ENCODE assay signal across 9 mouse cellular contexts in genomic region chr6:47243863-47244606, GRCm38 (mm10).
A peak's percentile ranks its signal among the peaks of the same experiment; 100 is the strongest.
DNase-seq lines count a peak whose midpoint lies in the region; ATAC-seq and TF ChIP-seq lines count a peak whose summit lies in the region.
"Had no signal": no experiment of that assay in that cellular context is flagged by ENCODE, and none has a peak within 500 bp of the region (broad histone marks: within the 10 kb centered on the region; RNA-seq: fewer than 3 reads in every experiment).

No protein-coding gene starts in this region.

- no peaks in the 10 kb centered on the region for H3K36me3 ChIP-seq in forebrain, postnatal 0 days (ENCODE audit: insufficient read depth)
- H3K36me3 ChIP-seq in kidney, embryonic 15.5 days: no peaks in the 10 kb centered on the region
- H3K36me3 ChIP-seq in liver, embryonic 12.5 days: no peaks in the 10 kb centered on the region
- no peaks in the 10 kb centered on the region for H3K36me3 ChIP-seq in neural tube, embryonic 15.5 days

- H3K4me1 ChIP-seq in forebrain, postnatal 0 days (ENCODE audit: insufficient read depth): 0 out of 2 replicates have a peak, but pooled peaks cover 8% of the 10 kb centered on the region
- H3K4me1 ChIP-seq in kidney, embryonic 15.5 days: peaks cover 15% of the 10 kb centered on the region
- H3K4me1 ChIP-seq in liver, embryonic 12.5 days: peaks cover 26% of the 10 kb centered on the region
- peaks cover 32% of the 10 kb centered on the region for H3K4me1 ChIP-seq in neural tube, embryonic 15.5 days

- H3K4me3 ChIP-seq in forebrain, postnatal 0 days (ENCODE audit: low read depth, low read length): peak overlapping the region; percentile 43
- peak overlapping the region; percentile 27 for H3K4me3 ChIP-seq in kidney, embryonic 15.5 days (replicated peaks)
- H3K4me3 ChIP-seq in liver, embryonic 12.5 days: peak overlapping the region; percentile 26
- H3K4me3 ChIP-seq in neural tube, embryonic 15.5 days (replicated peaks): peak overlapping the region; percentile 49
- H3K4me3 ChIP-seq: myocyte had no signal

- TF ChIP-seq CTCF in forebrain, postnatal 0 days (IDR thresholded peaks at IDR 0.05; ENCODE audit: low read depth): 0 out of 2 replicates have a peak, but pooled peaks have one; percentile 26

- H3K4me2 ChIP-seq in forebrain, postnatal 0 days (ENCODE audit: low read depth): peak overlapping the region; percentile 48
- H3K4me2 ChIP-seq in kidney, embryonic 15.5 days: peak overlapping the region; percentile 51
- H3K4me2 ChIP-seq in liver, embryonic 12.5 days: peak overlapping the region; percentile 42
- H3K4me2 ChIP-seq in neural tube, embryonic 15.5 days: peak overlapping the region; percentile 55

- peak overlapping the region; percentile 57 for H3K9ac ChIP-seq in forebrain, postnatal 0 days
- no peak overlapping the region for H3K9ac ChIP-seq in kidney, embryonic 15.5 days
- H3K9ac ChIP-seq in liver, embryonic 12.5 days: 0 out of 2 replicates have a peak overlapping the region, but pooled peaks have one; percentile 0
- H3K9ac ChIP-seq in neural tube, embryonic 15.5 days (replicated peaks): peak overlapping the region; percentile 61

- no peaks in the 10 kb centered on the region for H3K9me3 ChIP-seq in forebrain, postnatal 0 days (ENCODE audit: low read length)
- no peaks in the 10 kb centered on the region for H3K9me3 ChIP-seq in kidney, embryonic 15.5 days (replicated peaks)
- no peaks in the 10 kb centered on the region for H3K9me3 ChIP-seq in liver, embryonic 12.5 days (replicated peaks)
- no peaks in the 10 kb centered on the region for H3K9me3 ChIP-seq in neural tube, embryonic 15.5 days (replicated peaks)

- WGBS in forebrain, postnatal 0 days: 13% methylated on average over 6 of the region's 6 CpGs
- 18% methylated on average over 6 of the region's 6 CpGs for WGBS in kidney, embryonic 15.5 days
- WGBS in liver, embryonic 12.5 days (ENCODE audit: insufficient replicate concordance): 18% methylated on average over 6 of the region's 6 CpGs
- WGBS in neural tube, embryonic 15.5 days: 15% methylated on average over 6 of the region's 6 CpGs

- DNase-seq in cerebellum, postnatal 14 days: peak; percentile 48 to 59
- DNase-seq in cerebellum, adult 11-12 months: no peak
- DNase-seq in WW6 (ENCODE audit: low read depth, low spot score): peak; percentile 62
- peak; percentile 87 for DNase-seq in forebrain, postnatal 0 days

- H3K27me3 ChIP-seq in forebrain, postnatal 0 days (ENCODE audit: insufficient read depth, low read length): no peaks in the 10 kb centered on the region
- H3K27me3 ChIP-seq in kidney, embryonic 15.5 days: no peaks in the 10 kb centered on the region
- H3K27me3 ChIP-seq in liver, embryonic 12.5 days (replicated peaks): no peaks in the 10 kb centered on the region
- no peaks in the 10 kb centered on the region for H3K27me3 ChIP-seq in neural tube, embryonic 15.5 days (replicated peaks)

- peak; percentile 90 for ATAC-seq in forebrain, postnatal 0 days
- peak; percentile 92 for ATAC-seq in kidney, embryonic 15.5 days (replicated peaks; ENCODE audit: low FRiP score)
- ATAC-seq in liver, embryonic 12.5 days: peak; percentile 79
- peak; percentile 91 for ATAC-seq in neural tube, embryonic 15.5 days (ENCODE audit: low FRiP score)
- ATAC-seq in megakaryocyte, adult 5-6 weeks (ENCODE audit: poor library complexity, severe bottlenecking): no peak

- H3K27ac ChIP-seq in forebrain, postnatal 0 days (ENCODE audit: low read depth, low read length): peak overlapping the region; percentile 74
- peak overlapping the region; percentile 30; the same call in 1 of the 2 replicates for H3K27ac ChIP-seq in kidney, embryonic 15.5 days
- H3K27ac ChIP-seq in liver, embryonic 12.5 days: no peak overlapping the region
- peak overlapping the region; percentile 87 for H3K27ac ChIP-seq in neural tube, embryonic 15.5 days (replicated peaks)
